ENCODE assay signal across 9 mouse cellular contexts in the genomic region with DNA sequence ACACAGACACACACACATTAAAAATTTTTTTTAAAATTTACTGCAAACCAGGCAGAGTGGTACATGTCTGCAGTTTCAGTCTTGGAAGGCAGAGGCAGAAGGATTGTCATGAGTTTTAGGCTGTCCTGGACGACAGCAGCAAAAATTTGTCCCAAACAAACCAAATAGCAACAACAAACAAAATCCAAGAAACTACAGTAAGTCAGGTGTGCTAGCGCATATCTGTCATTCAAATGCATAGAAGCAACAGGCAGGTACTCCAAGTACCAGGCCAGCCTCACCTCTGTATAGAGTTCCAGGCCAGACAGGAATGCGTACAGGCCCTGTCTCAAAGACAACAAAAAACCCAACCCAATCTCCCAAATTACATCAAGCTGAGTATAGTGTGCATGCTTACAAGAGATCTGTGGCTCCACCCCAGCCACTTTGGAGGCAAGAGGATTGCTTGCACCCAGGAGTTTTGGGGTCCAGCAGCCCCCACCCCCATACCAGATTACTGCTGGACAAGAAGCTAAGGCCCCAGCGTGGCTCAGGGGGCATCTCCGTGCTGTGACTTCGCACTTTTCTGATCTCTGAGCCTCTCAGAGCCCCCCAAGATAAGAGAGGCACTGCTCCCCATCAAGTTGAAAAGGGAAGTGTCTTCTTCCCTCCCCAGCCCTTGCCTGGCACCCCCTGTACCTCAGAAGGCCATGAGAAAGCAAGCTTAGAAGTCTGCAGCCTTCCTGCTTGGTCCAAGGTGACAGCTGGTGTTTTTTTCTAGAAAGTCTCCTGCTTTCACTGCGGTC. TPM values are rescaled to one million over a fixed set of nuclear protein-coding genes. Genes with fewer than 3 reads are reported as not detected.
DNase-seq lines count a peak whose midpoint lies in the region; ATAC-seq and TF ChIP-seq lines count a peak whose summit lies in the region.
"Had no signal": no experiment of that assay in that cellular context is flagged by ENCODE, and none has a peak within 500 bp of the region (broad histone marks: within the 10 kb centered on the region; RNA-seq: fewer than 3 reads in every experiment).

No protein-coding gene starts in this region.

- peak overlapping the region in 1 of 2 experiments; percentile 86; a peak in 3 of 4 replicates for H3K27ac ChIP-seq in heart, embryonic 14.5 days (replicated peaks in 1 of 2; ENCODE audit: control insufficient read depth in 1 of 2, insufficient read depth in 1 of 2, low read depth in 2 of 2, low read length in 2 of 2)
- peak overlapping the region; percentile 56; the same call in 1 of the 2 replicates for H3K27ac ChIP-seq in midbrain, embryonic 12.5 days (replicated peaks)
- H3K27ac ChIP-seq in midbrain, embryonic 14.5 days (replicated peaks; ENCODE audit: low read depth, low read length), result no peak overlapping the region
- H3K27ac ChIP-seq in embryonic facial prominence, embryonic 14.5 days (replicated peaks; ENCODE audit: low read depth, low read length), result peak overlapping the region; percentile 33; the same call in 1 of the 2 replicates
- H3K27ac ChIP-seq in liver, postnatal 0 days (ENCODE audit: low read depth), result peak overlapping the region; percentile 34; the same call in 1 of the 2 replicates

- H3K4me2 ChIP-seq in heart, embryonic 14.5 days (ENCODE audit: low read length), result no peak overlapping the region
- no peak overlapping the region for H3K4me2 ChIP-seq in midbrain, embryonic 12.5 days (replicated peaks)
- H3K4me2 ChIP-seq in midbrain, embryonic 14.5 days (ENCODE audit: low read length), result no peak overlapping the region
- H3K4me2 ChIP-seq in embryonic facial prominence, embryonic 14.5 days (ENCODE audit: low read depth, low read length), result no peak overlapping the region
- no peak overlapping the region for H3K4me2 ChIP-seq in liver, postnatal 0 days (ENCODE audit: low read depth, low read length)

- H3K4me3 ChIP-seq in heart, embryonic 14.5 days (ENCODE audit: control insufficient read depth in 1 of 2, insufficient read depth in 1 of 2, low read depth in 1 of 2, low read length in 2 of 2), result no peak overlapping the region
- H3K4me3 ChIP-seq in midbrain, embryonic 12.5 days, result no peak overlapping the region
- H3K4me3 ChIP-seq in midbrain, embryonic 14.5 days (replicated peaks; ENCODE audit: low read depth, low read length), result no peak overlapping the region
- H3K4me3 ChIP-seq in embryonic facial prominence, embryonic 14.5 days (ENCODE audit: low read depth, low read length), result no peak overlapping the region
- no peak overlapping the region for H3K4me3 ChIP-seq in liver, postnatal 0 days (ENCODE audit: low read depth, low read length)

- H3K9ac ChIP-seq in heart, embryonic 14.5 days (ENCODE audit: low read length), result peak overlapping the region; percentile 3; the same call in 1 of the 2 replicates
- H3K9ac ChIP-seq in midbrain, embryonic 12.5 days (replicated peaks), result 0 out of 2 replicates have a peak overlapping the region, but pooled peaks have one; percentile 3
- no peak overlapping the region; the same call in 1 of the 2 replicates for H3K9ac ChIP-seq in midbrain, embryonic 14.5 days (replicated peaks; ENCODE audit: low read length)
- H3K9ac ChIP-seq in embryonic facial prominence, embryonic 14.5 days (ENCODE audit: low read depth, low read length), result no peak overlapping the region
- H3K9ac ChIP-seq in liver, postnatal 0 days (replicated peaks), result no peak overlapping the region

- H3K27me3 ChIP-seq in heart, embryonic 14.5 days (ENCODE audit: control insufficient read depth, insufficient read depth, low read length), result no peaks in the 10 kb centered on the region
- H3K27me3 ChIP-seq in midbrain, embryonic 12.5 days, result no peaks in the 10 kb centered on the region
- no peaks in the 10 kb centered on the region for H3K27me3 ChIP-seq in midbrain, embryonic 14.5 days (ENCODE audit: control insufficient read depth, insufficient read depth, low read length)
- H3K27me3 ChIP-seq in embryonic facial prominence, embryonic 14.5 days (replicated peaks; ENCODE audit: control insufficient read depth, insufficient read depth, low read length), result no peaks in the 10 kb centered on the region
- H3K27me3 ChIP-seq in liver, postnatal 0 days (ENCODE audit: insufficient read depth, low read length), result no peaks in the 10 kb centered on the region

- TF ChIP-seq CTCF in liver, postnatal 0 days (IDR thresholded peaks at IDR 0.05; ENCODE audit: low read depth), result no peak

- DNase-seq in heart, adult 9 months (ENCODE audit: low spot score in 2 of 2), result no peak
- DNase-seq in midbrain, embryonic 14.5 days, result no peak
- no peak for DNase-seq in embryonic facial prominence, embryonic 14.5 days (ENCODE audit: low spot score)
- DNase-seq in liver, postnatal 0 days, result no peak
- no peak for DNase-seq in gastrocnemius, adult 18-20 months (ENCODE audit: low spot score)
- DNase-seq: spleen, adult 18-20 months had no signal

- no peaks in the 10 kb centered on the region for H3K9me3 ChIP-seq in heart, embryonic 14.5 days (ENCODE audit: control insufficient read depth, low read length)
- no peaks in the 10 kb centered on the region for H3K9me3 ChIP-seq in midbrain, embryonic 12.5 days
- no peaks in the 10 kb centered on the region for H3K9me3 ChIP-seq in midbrain, embryonic 14.5 days (ENCODE audit: control insufficient read depth, low read length)
- H3K9me3 ChIP-seq in embryonic facial prominence, embryonic 14.5 days (ENCODE audit: control insufficient read depth, low read length), result no peaks in the 10 kb centered on the region
- H3K9me3 ChIP-seq in liver, postnatal 0 days (ENCODE audit: low read length), result no peaks in the 10 kb centered on the region

- H3K4me1 ChIP-seq in heart, embryonic 14.5 days (ENCODE audit: control insufficient read depth in 2 of 2, insufficient read depth in 2 of 2, low read length in 2 of 2), result peaks cover 11 to 33% of the 10 kb centered on the region in 2 experiments; a peak in 3 of 4 replicates
- peaks cover 43% of the 10 kb centered on the region for H3K4me1 ChIP-seq in midbrain, embryonic 12.5 days
- peaks cover 12% of the 10 kb centered on the region for H3K4me1 ChIP-seq in midbrain, embryonic 14.5 days (ENCODE audit: control insufficient read depth, insufficient read depth, low read length)
- H3K4me1 ChIP-seq in embryonic facial prominence, embryonic 14.5 days (ENCODE audit: control insufficient read depth, insufficient read depth, low read length), result peaks cover 7% of the 10 kb centered on the region; the same call in 1 of the 2 replicates
- H3K4me1 ChIP-seq in liver, postnatal 0 days (ENCODE audit: insufficient read depth), result peaks cover 26% of the 10 kb centered on the region

- 67% methylated on average over 7 of the region's 7 CpGs for WGBS in heart, embryonic 14.5 days
- WGBS in midbrain, embryonic 12.5 days, result 89% methylated on average over 7 of the region's 7 CpGs
- WGBS in midbrain, embryonic 14.5 days, result 88% methylated on average over 7 of the region's 7 CpGs
- 77% methylated on average over 7 of the region's 7 CpGs for WGBS in embryonic facial prominence, embryonic 14.5 days
- 65% methylated on average over 7 of the region's 7 CpGs for WGBS in liver, postnatal 0 days (ENCODE audit: insufficient replicate concordance)

- ATAC-seq in heart, embryonic 14.5 days (ENCODE audit: insufficient number of reproducible peaks, insufficient read depth, low FRiP score, low read depth), result no peak
- ATAC-seq in midbrain, embryonic 12.5 days (ENCODE audit: low FRiP score, low read depth), result no peak
- ATAC-seq in midbrain, embryonic 14.5 days (ENCODE audit: low FRiP score, low TSS enrichment), result no peak
- ATAC-seq in embryonic facial prominence, embryonic 14.5 days (ENCODE audit: low read depth), result no peak
- ATAC-seq in liver, postnatal 0 days, result no peak
- ATAC-seq in erythroblast, adult 5-6 weeks (replicated peaks; ENCODE audit: low FRiP score, poor library complexity, severe bottlenecking), result no peak

- no peak for TF ChIP-seq EP300 in liver, postnatal 0 days (IDR thresholded peaks at IDR 0.05; ENCODE audit: low read depth)

- peaks cover 85% of the 10 kb centered on the region for H3K36me3 ChIP-seq in heart, embryonic 14.5 days (ENCODE audit: control insufficient read depth, insufficient read depth, low read length)
- H3K36me3 ChIP-seq in midbrain, embryonic 12.5 days, result peaks cover 52% of the 10 kb centered on the region
- H3K36me3 ChIP-seq in midbrain, embryonic 14.5 days (ENCODE audit: control insufficient read depth, insufficient read depth, low read length), result peaks cover 55% of the 10 kb centered on the region
- peaks cover 66% of the 10 kb centered on the region for H3K36me3 ChIP-seq in embryonic facial prominence, embryonic 14.5 days (ENCODE audit: control insufficient read depth, insufficient read depth, low read length)
- peaks cover 37% of the 10 kb centered on the region for H3K36me3 ChIP-seq in liver, postnatal 0 days (replicated peaks; ENCODE audit: insufficient read depth, low read length)

RNA-seq across cellular contexts. Expression of a gene that starts 6.3 kb away (rescaled TPM):
- polyA plus RNA-seq in heart, embryonic 14.5 days (2014; fragmentation: Nextera tagmentation; extraction: Ambion mirVana), result 4,765 and 5,242 TPM in 2 replicates
- 1,933 and 1,972 TPM in 2 replicates for polyA plus RNA-seq in midbrain, embryonic 12.5 days (2016; fragmentation: Nextera tagmentation; extraction: Ambion mirVana)
- polyA plus RNA-seq in midbrain, embryonic 14.5 days (2014; fragmentation: Nextera tagmentation; extraction: Ambion mirVana), result 1,501 and 1,547 TPM in 2 replicates
- polyA plus RNA-seq in embryonic facial prominence, embryonic 14.5 days (2014; fragmentation: Nextera tagmentation; extraction: Ambion mirVana), result 1,831 and 1,850 TPM in 2 replicates
- polyA plus RNA-seq in liver, postnatal 0 days (2015; fragmentation: Nextera tagmentation; extraction: Ambion mirVana), result 1,355 and 1,565 TPM in 2 replicates
- over 10,000 TPM in 1 of 2 experiments, 1,000 to 10,000 TPM in 1; 8,476 to 11,435 TPM for total RNA-seq in gastrocnemius, adult 18-20 months (2021)
- 912 and 913 TPM in 2 replicates for total RNA-seq in erythroblast, adult 5-6 weeks (2015; ENCODE audit: low replicate concordance)
- 174 and 278 TPM in 2 replicates for total RNA-seq in erythroblast, adult 5-6 weeks (2017; ENCODE audit: low replicate concordance)

RNA-seq across cellular contexts. Expression of a gene that starts 14.9 kb away (rescaled TPM):
- 8.7 and 9.7 TPM in 2 replicates for polyA plus RNA-seq in heart, embryonic 14.5 days (2014; fragmentation: Nextera tagmentation; extraction: Ambion mirVana)
- polyA plus RNA-seq in midbrain, embryonic 12.5 days (2016; fragmentation: Nextera tagmentation; extraction: Ambion mirVana), result 18.7 and 18.8 TPM in 2 replicates
- polyA plus RNA-seq in midbrain, embryonic 14.5 days (2014; fragmentation: Nextera tagmentation; extraction: Ambion mirVana), result 15.8 and 18.2 TPM in 2 replicates
- polyA plus RNA-seq in embryonic facial prominence, embryonic 14.5 days (2014; fragmentation: Nextera tagmentation; extraction: Ambion mirVana), result 37.9 and 43.7 TPM in 2 replicates
- polyA plus RNA-seq in liver, postnatal 0 days (2015; fragmentation: Nextera tagmentation; extraction: Ambion mirVana), result 4.2 and 4.8 TPM in 2 replicates
- total RNA-seq in gastrocnemius, adult 18-20 months (2021), result 1 to 10 TPM; 5.8 to 6.3 TPM
- 3.1 and 6.9 TPM in 2 replicates for total RNA-seq in erythroblast, adult 5-6 weeks (2015; ENCODE audit: low replicate concordance)
- 2.2 and 10.9 TPM in 2 replicates for total RNA-seq in erythroblast, adult 5-6 weeks (2017; ENCODE audit: low replicate concordance)

RNA-seq across cellular contexts. Expression of a gene that starts 28.3 kb away (rescaled TPM):
- polyA plus RNA-seq in heart, embryonic 14.5 days (2014; fragmentation: Nextera tagmentation; extraction: Ambion mirVana), result 35.3 and 36.6 TPM in 2 replicates
- polyA plus RNA-seq in midbrain, embryonic 12.5 days (2016; fragmentation: Nextera tagmentation; extraction: Ambion mirVana), result 54.1 and 56.4 TPM in 2 replicates
- polyA plus RNA-seq in midbrain, embryonic 14.5 days (2014; fragmentation: Nextera tagmentation; extraction: Ambion mirVana), result 42.7 and 46.3 TPM in 2 replicates
- 56.4 and 60.4 TPM in 2 replicates for polyA plus RNA-seq in embryonic facial prominence, embryonic 14.5 days (2014; fragmentation: Nextera tagmentation; extraction: Ambion mirVana)
- 23.2 and 24.8 TPM in 2 replicates for polyA plus RNA-seq in liver, postnatal 0 days (2015; fragmentation: Nextera tagmentation; extraction: Ambion mirVana)
- 10 to 100 TPM; 16.3 to 17.7 TPM for total RNA-seq in gastrocnemius, adult 18-20 months (2021)
- 4.8 and 6.7 TPM in 2 replicates for total RNA-seq in erythroblast, adult 5-6 weeks (2015; ENCODE audit: low replicate concordance)
- total RNA-seq in erythroblast, adult 5-6 weeks (2017; ENCODE audit: low replicate concordance), result 10.5 and 11.8 TPM in 2 replicates

RNA-seq across cellular contexts. Expression of a gene that starts 31.5 kb away (rescaled TPM):
- polyA plus RNA-seq in heart, embryonic 14.5 days (2014; fragmentation: Nextera tagmentation; extraction: Ambion mirVana), result 66.0 and 67.5 TPM in 2 replicates
- polyA plus RNA-seq in midbrain, embryonic 12.5 days (2016; fragmentation: Nextera tagmentation; extraction: Ambion mirVana), result 183 and 192 TPM in 2 replicates
- 40.6 and 50.3 TPM in 2 replicates for polyA plus RNA-seq in midbrain, embryonic 14.5 days (2014; fragmentation: Nextera tagmentation; extraction: Ambion mirVana)
- 76.7 and 90.8 TPM in 2 replicates for polyA plus RNA-seq in embryonic facial prominence, embryonic 14.5 days (2014; fragmentation: Nextera tagmentation; extraction: Ambion mirVana)
- polyA plus RNA-seq in liver, postnatal 0 days (2015; fragmentation: Nextera tagmentation; extraction: Ambion mirVana), result 33.5 and 39.1 TPM in 2 replicates
- 1 to 10 TPM; 6.5 to 8.2 TPM for total RNA-seq in gastrocnemius, adult 18-20 months (2021)
- 139 and 148 TPM in 2 replicates for total RNA-seq in erythroblast, adult 5-6 weeks (2015; ENCODE audit: low replicate concordance)
- total RNA-seq in erythroblast, adult 5-6 weeks (2017; ENCODE audit: low replicate concordance), result 137 and 246 TPM in 2 replicates

RNA-seq across cellular contexts. Expression of a gene that starts 31.6 kb away (rescaled TPM):
- polyA plus RNA-seq in heart, embryonic 14.5 days (2014; fragmentation: Nextera tagmentation; extraction: Ambion mirVana), result 261 and 264 TPM in 2 replicates
- 165 and 172 TPM in 2 replicates for polyA plus RNA-seq in midbrain, embryonic 12.5 days (2016; fragmentation: Nextera tagmentation; extraction: Ambion mirVana)
- polyA plus RNA-seq in midbrain, embryonic 14.5 days (2014; fragmentation: Nextera tagmentation; extraction: Ambion mirVana), result 128 and 141 TPM in 2 replicates
- polyA plus RNA-seq in embryonic facial prominence, embryonic 14.5 days (2014; fragmentation: Nextera tagmentation; extraction: Ambion mirVana), result 198 and 205 TPM in 2 replicates
- polyA plus RNA-seq in liver, postnatal 0 days (2015; fragmentation: Nextera tagmentation; extraction: Ambion mirVana), result 210 and 215 TPM in 2 replicates
- total RNA-seq in gastrocnemius, adult 18-20 months (2021), result 100 to 1,000 TPM; 212 to 229 TPM
- 40.1 and 54.4 TPM in 2 replicates for total RNA-seq in erythroblast, adult 5-6 weeks (2015; ENCODE audit: low replicate concordance)
- 16.4 and 29.8 TPM in 2 replicates for total RNA-seq in erythroblast, adult 5-6 weeks (2017; ENCODE audit: low replicate concordance)

Comparison
In these comparisons a context has a peak if more than half of its experiments do, and no peak if none do; other contexts are left out.
1. H3K9ac ChIP-seq: peak in heart, embryonic 14.5 days (single experiment) and midbrain, embryonic 12.5 days (single experiment); none in midbrain, embryonic 14.5 days (single experiment), embryonic facial prominence, embryonic 14.5 days (single experiment) and liver, postnatal 0 days (single experiment).